Mouse (Mus musculus) brain, adult 2 months (tissue): ENCODE measurements at regions not wholly inside any gene's neighbourhood (a gene's known extent, or its start where the extent isn't known, plus 50 kb on each side); places are given as distances from the start of the nearest gene placed in this dataset.
"Not testable (repeated sequence)": the region's sequence is repeated elsewhere in the genome, so short reads cannot be mapped to it uniquely, and the experiment has no call there.

Source experiments
- DNase-seq: peaks from one replicate; pipeline ENCODE4 v3.0.0; 2011; ENCODE audit warnings: low read depth, low spot score

DNA sequence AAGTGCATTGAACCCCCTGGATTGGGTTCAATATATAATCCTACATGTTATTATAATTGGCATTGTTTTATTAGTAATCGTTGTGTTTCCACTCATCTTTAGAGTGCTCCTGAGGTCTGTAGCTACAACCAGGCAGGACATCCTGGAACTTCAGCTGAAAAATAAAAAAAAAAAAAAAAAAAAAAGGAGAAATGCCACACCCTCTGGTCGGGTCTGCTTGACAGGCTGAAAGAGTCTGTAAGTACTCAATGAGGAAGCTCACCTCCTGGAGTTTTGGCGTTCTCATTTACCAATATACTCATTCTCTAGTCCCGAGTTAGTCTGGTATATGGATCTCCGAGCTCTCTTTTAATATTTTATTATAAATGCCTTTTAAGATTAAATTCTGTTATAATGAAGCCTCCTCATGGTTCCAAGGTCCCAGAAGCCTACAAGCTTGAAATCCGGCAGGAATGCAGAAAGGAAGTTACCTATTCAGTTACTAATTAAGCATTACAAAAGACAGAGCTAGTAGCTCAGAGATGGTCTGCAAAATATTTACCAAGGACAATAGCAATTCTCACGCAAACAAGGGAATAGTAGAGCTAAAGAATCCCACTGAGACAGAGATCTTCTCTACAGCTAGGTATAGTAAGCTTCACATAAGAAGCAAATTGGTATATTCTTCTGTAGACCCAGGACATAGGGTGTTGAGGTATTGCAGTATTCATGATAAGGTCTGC is 745.7 kb upstream of the Gm5150 start:
- no peak for DNase-seq

DNA sequence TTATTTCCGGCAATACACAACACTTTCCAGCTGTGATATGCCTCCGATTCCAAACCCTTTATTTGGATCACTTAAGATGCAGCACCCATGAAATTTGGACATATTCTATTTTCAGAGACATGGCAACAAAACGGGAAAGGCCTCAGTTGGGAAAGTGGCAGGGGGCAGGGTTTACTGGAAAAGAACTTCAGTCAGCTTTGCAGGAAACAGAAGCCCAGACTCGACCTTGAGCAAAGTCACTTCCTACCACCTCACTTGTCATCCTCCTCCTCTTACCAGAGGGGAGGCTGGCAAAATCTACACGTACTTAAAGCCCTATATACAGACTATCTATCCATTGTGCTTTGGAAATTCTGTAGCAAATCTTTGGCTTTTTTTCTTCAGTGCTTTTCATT is 727.7 kb upstream of the Gm5150 start:
- peak; percentile 16 for DNase-seq

DNA sequence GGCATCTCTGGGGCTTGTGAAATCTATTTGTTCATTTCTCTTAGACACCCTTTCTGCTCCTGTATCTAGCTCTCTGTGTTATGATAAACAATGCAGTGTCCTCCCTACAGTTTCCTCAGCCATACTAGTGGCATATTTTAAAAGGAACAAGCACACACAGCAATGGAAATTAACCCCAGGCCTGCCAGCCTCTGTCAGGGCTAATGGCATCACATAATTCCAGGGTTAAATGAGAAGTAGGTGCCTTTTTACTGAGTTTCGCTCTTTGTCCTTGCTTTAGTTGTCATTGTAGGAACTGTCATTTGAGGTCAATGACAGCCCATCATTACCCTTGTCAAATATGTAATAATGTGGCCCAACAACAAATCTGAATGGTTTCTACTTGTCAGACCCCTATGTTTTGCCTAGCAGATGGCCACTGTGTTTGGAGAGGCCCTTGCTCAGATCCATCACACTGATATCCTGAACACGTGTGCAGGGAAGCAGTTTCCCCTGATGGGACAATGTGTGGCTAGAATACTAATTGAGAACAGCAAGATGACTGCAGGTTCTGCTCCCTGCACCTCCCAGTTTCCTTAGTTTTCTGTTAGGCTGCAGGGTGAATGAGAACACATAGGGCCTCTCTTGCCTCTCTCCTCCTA is 727.2 kb upstream of the Gm5150 start:
- DNase-seq: no peak

DNA sequence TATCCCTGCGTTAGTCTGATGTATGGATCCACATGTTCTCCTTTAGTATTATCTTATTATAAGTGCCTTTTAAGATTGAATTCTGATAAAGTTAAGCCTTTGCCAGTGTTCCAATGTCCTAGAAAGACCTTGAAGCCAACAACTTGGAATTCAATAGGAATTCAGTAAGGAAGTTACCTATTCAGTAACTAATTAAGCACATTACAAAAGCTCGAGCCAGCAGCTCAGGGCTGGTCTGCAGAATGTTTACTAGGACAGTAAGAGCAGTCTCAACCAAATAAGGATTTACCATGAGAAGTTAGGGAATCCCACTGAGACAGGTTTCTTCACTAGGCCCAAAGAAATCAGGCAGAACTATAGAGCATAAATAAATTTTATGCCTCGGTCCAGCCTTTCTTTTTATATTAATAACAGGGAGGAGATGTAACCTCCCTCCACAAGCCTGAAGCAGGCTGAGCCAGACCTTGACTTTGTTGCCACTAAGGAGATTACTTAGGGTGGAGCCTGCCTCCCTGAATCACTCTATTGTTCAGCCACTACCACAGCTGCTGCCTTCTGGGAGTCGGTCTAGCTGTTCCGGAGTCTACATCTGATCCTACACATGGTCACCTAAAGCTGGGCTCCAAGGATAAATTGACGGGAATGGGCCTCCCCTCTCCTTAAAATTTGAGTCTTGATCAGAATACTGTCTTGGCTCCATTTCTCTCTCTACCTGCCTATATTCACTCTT is 718.3 kb upstream of the Gm5150 start:
- DNase-seq: not testable (repeated sequence)

DNA sequence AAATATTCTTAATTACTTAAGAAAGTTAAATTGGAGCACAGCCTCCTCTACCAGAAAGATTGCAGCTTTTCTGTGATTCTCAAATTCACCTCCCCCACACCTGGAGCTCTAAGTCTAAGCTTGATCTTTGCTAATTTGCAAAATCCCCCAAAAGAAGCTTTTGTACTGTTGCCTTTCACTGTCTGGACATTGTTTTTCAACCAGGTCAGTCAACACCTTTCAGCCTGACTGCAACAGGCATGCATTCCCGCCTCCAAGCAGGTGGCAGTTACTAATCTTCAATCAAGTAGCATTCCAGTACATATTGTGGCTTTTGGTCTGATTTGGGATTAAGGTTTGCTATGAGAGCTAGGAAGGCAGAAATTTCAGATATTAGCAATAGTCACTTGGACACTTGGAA is 717.4 kb upstream of the Gm5150 start:
- no peak for DNase-seq

DNA sequence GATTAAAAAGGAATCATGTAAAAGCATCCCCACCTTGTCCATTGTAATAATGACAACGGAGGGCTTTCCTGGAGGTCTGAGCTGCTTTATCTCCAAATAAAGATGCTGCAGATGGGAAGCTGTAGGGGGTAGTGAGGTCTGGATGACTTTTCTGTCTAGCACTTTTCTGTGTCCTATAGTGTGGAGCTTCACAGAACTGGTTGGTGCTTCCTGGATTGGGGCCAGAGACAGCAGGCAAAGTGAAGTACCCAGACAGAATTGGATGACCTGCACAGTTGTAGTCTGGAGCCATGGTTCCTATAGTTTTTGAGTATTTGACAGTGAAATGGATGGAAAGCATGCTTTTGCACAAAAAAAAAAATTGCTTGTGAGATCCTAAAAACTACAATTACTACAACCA is 684.7 kb upstream of the Gm5150 start:
- peak; percentile 18 for DNase-seq

DNA sequence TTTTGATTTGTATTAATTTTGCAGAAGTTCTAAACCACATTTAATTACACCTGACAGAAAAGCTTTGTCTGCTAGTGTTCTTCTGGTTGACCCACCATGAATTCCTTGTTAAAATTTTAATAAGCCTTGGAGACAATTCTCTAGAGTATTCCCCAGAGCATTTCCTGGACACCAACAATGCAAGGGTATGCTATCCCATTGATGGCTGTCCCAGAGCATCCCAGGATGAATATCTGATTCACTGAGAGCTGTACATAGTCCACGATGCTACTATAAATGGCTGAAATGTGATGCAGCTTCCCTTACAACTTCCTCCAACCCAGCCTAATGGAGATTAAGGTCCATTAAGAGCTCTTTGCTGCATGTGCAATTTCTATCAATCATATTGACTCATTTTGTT is 682.7 kb upstream of the Gm5150 start:
- DNase-seq: no peak

DNA sequence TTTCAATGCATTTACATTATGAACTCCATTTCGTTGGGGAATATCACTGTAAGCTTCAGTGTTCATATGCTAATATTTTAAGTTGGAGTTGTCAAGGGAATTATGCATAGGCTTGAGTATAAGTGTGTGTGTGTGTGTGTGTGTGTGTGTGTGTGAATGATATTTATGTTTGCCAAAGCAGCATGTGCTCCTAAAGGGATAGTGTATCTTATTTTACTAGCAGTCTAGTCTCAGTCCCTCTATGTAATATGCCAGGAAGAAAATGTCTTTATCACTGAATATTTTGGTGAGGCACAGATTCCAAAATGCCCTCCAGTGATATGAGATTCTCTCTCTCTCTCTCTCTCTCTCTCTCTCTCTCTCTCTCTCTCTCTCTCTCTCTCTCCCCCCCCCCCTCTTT is 651.3 kb upstream of the Gm5150 start:
- no peak for DNase-seq
